Mouse (Mus musculus) kidney, embryonic 16.5 days (tissue): ENCODE results near the gene Catsperd. TPM values are rescaled to one million over a fixed set of nuclear protein-coding genes. Genes with fewer than 3 reads are reported as not detected.

Experiments used
- ATAC-seq: fragments of 200-750 bp; cut with Nextera tagmentation; 2 replicates; pipeline ENCODE4 v1.8.0; 2017; ENCODE audit warnings: moderate TSS enrichment; ENCODE audit not compliant: low FRiP score, low TSS enrichment
- H3K27ac ChIP-seq: fragments of 300-500 bp; sonication (generic); 2 replicates; pipeline ENCODE4 v1.5.1; 2014; ENCODE audit warnings: low read length
- H3K27me3 ChIP-seq: fragments of 300-500 bp; sonication (generic); 2 replicates; pipeline ENCODE4 v1.6.1; 2014; ENCODE audit warnings: low read length, control low read depth, mixed read lengths; ENCODE audit not compliant: insufficient read depth
- H3K36me3 ChIP-seq: fragments of 300-500 bp; sonication (generic); 2 replicates; pipeline ENCODE4 v1.6.1; 2014; ENCODE audit warnings: low read length, control low read depth, mixed read lengths; ENCODE audit not compliant: insufficient read depth
- H3K4me1 ChIP-seq: fragments of 300-500 bp; sonication (generic); 2 replicates; pipeline ENCODE4 v1.6.1; 2014; ENCODE audit warnings: low read length, control low read depth, mixed read lengths; ENCODE audit not compliant: insufficient read depth
- H3K4me2 ChIP-seq: fragments of 300-500 bp; sonication (generic); replicated peaks from 2 replicates; pipeline ENCODE4 v1.6.1; 2014; ENCODE audit warnings: low read depth, low read length
- H3K4me3 ChIP-seq: fragments of 300-500 bp; sonication (generic); 2 replicates; pipeline ENCODE4 v1.5.1; 2014; ENCODE audit warnings: mild to moderate bottlenecking, low read length
- H3K9ac ChIP-seq: fragments of 300-500 bp; sonication (generic); replicated peaks from 2 replicates; pipeline ENCODE4 v1.6.1; 2014; ENCODE audit warnings: low read length
- H3K9me3 ChIP-seq: fragments of 300-500 bp; sonication (generic); 2 replicates; pipeline ENCODE4 v1.6.1; 2016; ENCODE audit warnings: low read length, control low read depth
- WGBS: fragments of 180-500 bp; shearing (Covaris S2); extraction: QIAGEN DNeasy Blood & Tissue Kit; methylation state at CpG from one replicate; pipeline ENCODE4 v1.1.7; 2014; 5-methylcytosine and 5-hydroxymethylcytosine counted together
- polyA plus RNA-seq: library from polyadenylated mRNA; unstranded; fragments of >200 nt; fragmentation: Nextera tagmentation; extraction: Ambion mirVana; gene quantifications from 2 replicates; pipeline ENCODE4 v1.2.1, GENCODE M21; 2015

Gene Catsperd
- polyA plus RNA-seq, 1 experiment from 2014 or later, result 1.1 TPM

- Histone ChIP-seq H3K4me3 (no peak overlapping the region), H3K4me1 (no peaks in the 10 kb centered on the region), H3K9me3 (no peaks in the 10 kb centered on the region), H3K4me2 (no peak overlapping the region), H3K9ac (no peak overlapping the region), H3K27ac (no peak overlapping the region), H3K36me3 (peaks cover 76% of the 10 kb centered on the region), H3K27me3 (no peaks in the 10 kb centered on the region)
- ATAC-seq, result no peak
- WGBS, result 89% methylated on average over 8 of the region's 8 CpGs
These were observed 34.2 kb upstream of the Catsperd start for GRCm38 (mm10) chr17:56593527-56594271.

- no peak overlapping the region for H3K27ac ChIP-seq
- no peak for ATAC-seq
- WGBS, result 96% methylated on average over 28 of the region's 28 CpGs
- no peaks in the 10 kb centered on the region for H3K27me3 ChIP-seq
- peaks cover 5% of the 10 kb centered on the region for H3K4me1 ChIP-seq
- no peak overlapping the region for H3K4me2 ChIP-seq
- H3K36me3 ChIP-seq, result peaks cover 83% of the 10 kb centered on the region
- H3K9ac ChIP-seq, result no peak overlapping the region
- no peak overlapping the region for H3K4me3 ChIP-seq
- H3K9me3 ChIP-seq, result no peaks in the 10 kb centered on the region
These were observed 24.5 kb upstream of the Catsperd start for GRCm38 (mm10) chr17:56603186-56604069.

- Histone ChIP-seq H3K36me3 (peaks cover 83% of the 10 kb centered on the region), H3K4me2 (no peak overlapping the region), H3K9me3 (no peaks in the 10 kb centered on the region), H3K4me3 (no peak overlapping the region), H3K4me1 (peaks cover 10% of the 10 kb centered on the region), H3K27ac (no peak overlapping the region), H3K9ac (no peak overlapping the region), H3K27me3 (no peaks in the 10 kb centered on the region)
- WGBS, result 86% methylated on average over 9 of the region's 9 CpGs
- ATAC-seq, result no peak
These were observed 23.9 kb upstream of the Catsperd start for GRCm38 (mm10) chr17:56604070-56604380.

- H3K36me3 ChIP-seq, result peaks cover 80% of the 10 kb centered on the region
- no peak for ATAC-seq
- no peaks in the 10 kb centered on the region for H3K27me3 ChIP-seq
- no peak overlapping the region for H3K4me2 ChIP-seq
- H3K27ac ChIP-seq, result no peak overlapping the region
- H3K9ac ChIP-seq, result no peak overlapping the region
- peaks cover 10% of the 10 kb centered on the region for H3K4me1 ChIP-seq
- 91% methylated on average over 3 of the region's 3 CpGs for WGBS
- no peak overlapping the region for H3K4me3 ChIP-seq
- H3K9me3 ChIP-seq, result no peaks in the 10 kb centered on the region
These were observed 23.5 kb upstream of the Catsperd start for GRCm38 (mm10) chr17:56604422-56604821.

GRCm38 (mm10) chr17:56605431-56605830 is 22.5 kb upstream of the Catsperd start:
- Histone ChIP-seq H3K4me3 (no peak overlapping the region), H3K4me1 (peaks cover 14% of the 10 kb centered on the region), H3K4me2 (no peak overlapping the region), H3K9ac (no peak overlapping the region), H3K27ac (no peak overlapping the region), H3K9me3 (no peaks in the 10 kb centered on the region), H3K36me3 (peaks cover 70% of the 10 kb centered on the region), H3K27me3 (no peaks in the 10 kb centered on the region)
- no peak for ATAC-seq
- WGBS, result 87% methylated on average over 9 of the region's 9 CpGs

GRCm38 (mm10) chr17:56607521-56608062 is 20.4 kb upstream of the Catsperd start:
- Histone ChIP-seq H3K4me1 (peaks cover 22% of the 10 kb centered on the region), H3K4me2 (no peak overlapping the region), H3K9ac (no peak overlapping the region), H3K9me3 (no peaks in the 10 kb centered on the region), H3K36me3 (peaks cover 50% of the 10 kb centered on the region), H3K4me3 (no peak overlapping the region), H3K27me3 (no peaks in the 10 kb centered on the region), H3K27ac (no peak overlapping the region)
- WGBS, result 51% methylated on average over 3 of the region's 3 CpGs
- no peak for ATAC-seq

GRCm38 (mm10) chr17:56608699-56609098 is 19.2 kb upstream of the Catsperd start:
- H3K4me1 ChIP-seq, result peaks cover 22% of the 10 kb centered on the region
- no peak overlapping the region for H3K27ac ChIP-seq
- no peak for ATAC-seq
- H3K9ac ChIP-seq, result peak overlapping the region; percentile 77
- peaks cover 39% of the 10 kb centered on the region for H3K36me3 ChIP-seq
- peak overlapping the region; percentile 72 for H3K4me2 ChIP-seq
- H3K27me3 ChIP-seq, result no peaks in the 10 kb centered on the region
- 42% methylated on average over 5 of the region's 5 CpGs for WGBS
- peak overlapping the region; percentile 66 for H3K4me3 ChIP-seq
- H3K9me3 ChIP-seq, result no peaks in the 10 kb centered on the region

- Histone ChIP-seq H3K9ac (peak within 1 kb of the TSS; percentile 77), H3K9me3 (no peaks in the 10 kb centered on the region), H3K36me3 (peaks cover 30% of the 10 kb centered on the region), H3K27ac (peak within 1 kb of the TSS; percentile 73), H3K27me3 (no peaks in the 10 kb centered on the region), H3K4me1 (peaks cover 27% of the 10 kb centered on the region), H3K4me3 (peak within 1 kb of the TSS; percentile 66), H3K4me2 (peak within 1 kb of the TSS; percentile 72)
- ATAC-seq, result peak; percentile 90
- under 1% methylated on average over 44 of the region's 44 CpGs for WGBS
These were observed 18.3 kb upstream of the Catsperd start, which contains the start of gene 2410015M20Rik for GRCm38 (mm10) chr17:56609452-56610171. Gene 2410015M20Rik, minus strand, starts transcription at chr17:56609771.

- Histone ChIP-seq H3K9me3 (no peaks in the 10 kb centered on the region), H3K9ac (no peak overlapping the region), H3K4me1 (peaks cover 37% of the 10 kb centered on the region), H3K4me3 (no peak overlapping the region), H3K27me3 (no peaks in the 10 kb centered on the region), H3K4me2 (no peak overlapping the region), H3K27ac (no peak overlapping the region), H3K36me3 (peaks cover 29% of the 10 kb centered on the region)
- 81% methylated on average over 2 of the region's 2 CpGs for WGBS
- no peak for ATAC-seq
These were observed 16.6 kb upstream of the Catsperd start for GRCm38 (mm10) chr17:56611323-56611722.
